Mouse (Mus musculus): ENCODE data around the gene Inka1. TPM values are rescaled to one million over a fixed set of nuclear protein-coding genes. Genes with fewer than 3 reads are reported as not detected.

Gene Inka1
- total and polyA plus RNA-seq, 3 experiments: 60.7 to 65.3 TPM; not detected in 1

GRCm38 (mm10) chr9:108020741-108021140, 35.1 kb upstream of the Inka1 start:
- DNase-seq (ENCODE audit: low read depth, low spot score): no peak
- H3K4me1 ChIP-seq (ENCODE audit: control insufficient read depth in 1 of 2, insufficient read depth in 2 of 2, low read length in 2 of 2): no peaks in the 10 kb centered on the region
- H3K9ac ChIP-seq (ENCODE audit: control insufficient read depth, low read depth, low read length, poor library complexity, severe bottlenecking): no peak overlapping the region
- no peaks in the 10 kb centered on the region for H3K27me3 ChIP-seq (ENCODE audit: control insufficient read depth in 1 of 2, insufficient read depth in 2 of 2, low read length in 2 of 2)
- peaks cover 11% of the 10 kb centered on the region; the same call in 1 of the 2 replicates for H3K79me2 ChIP-seq (ENCODE audit: control insufficient read depth, insufficient read depth, low read length, poor library complexity)
- no peak overlapping the region for H3K4me3 ChIP-seq (ENCODE audit: control insufficient read depth in 1 of 2, insufficient read depth in 1 of 2, low read depth in 2 of 2, low read length in 2 of 2)
- H3K36me3 ChIP-seq (ENCODE audit: control insufficient read depth in 1 of 2, insufficient read depth in 2 of 2, low read length in 2 of 2): peaks cover 0 to 11% of the 10 kb centered on the region in 2 experiments; a peak in 2 of 4 replicates
- no peaks in the 10 kb centered on the region for H3K9me3 ChIP-seq (replicated peaks; ENCODE audit: insufficient read depth, low read length)
- no peak overlapping the region for H3K27ac ChIP-seq (ENCODE audit: control insufficient read depth, low read depth, low read length)
- no peak for TF ChIP-seq GABPA (IDR thresholded peaks at IDR 0.05; ENCODE audit: low read depth, low read length)
- TF ChIP-seq JUND (IDR thresholded peaks at IDR 0.05; ENCODE audit: low read depth, low read length): no peak
- no peak for TF ChIP-seq NELFE (IDR thresholded peaks at IDR 0.05; ENCODE audit: low read depth, low read length)
- TF ChIP-seq E2F4 (IDR thresholded peaks at IDR 0.05; ENCODE audit: borderline replicate concordance, low read depth, low read length): no peak
- TF ChIP-seq POLR2AphosphoS5 (IDR thresholded peaks at IDR 0.05; ENCODE audit: borderline replicate concordance, low read depth, low read length): no peak
- no peak for TF ChIP-seq HCFC1 (IDR thresholded peaks at IDR 0.05; ENCODE audit: low read depth, low read length)
- TF ChIP-seq MAFK (IDR thresholded peaks at IDR 0.05; ENCODE audit: borderline replicate concordance, low read depth, low read length): no peak
- TF ChIP-seq USF2 (IDR thresholded peaks at IDR 0.05; ENCODE audit: borderline replicate concordance in 1 of 2, insufficient read depth in 1 of 2, low read depth in 1 of 2, low read length in 2 of 2): no peak
- TF ChIP-seq POLR2A (IDR thresholded peaks at IDR 0.05; ENCODE audit: control insufficient read depth in 1 of 2, insufficient read depth in 1 of 2, low read depth in 1 of 2, low read length in 2 of 2, poor library complexity in 1 of 2): no peak
- TF ChIP-seq CTCF (IDR thresholded peaks at IDR 0.05 in 2 of 3, conservative IDR thresholded peaks at IDR 0.05 in 1 of 3; ENCODE audit: control insufficient read depth in 1 of 3, insufficient read depth in 1 of 3, low read depth in 2 of 3, low read length in 3 of 3, poor library complexity in 1 of 3, severe bottlenecking in 1 of 3): no peak
- no peak for TF ChIP-seq GATA1 (IDR thresholded peaks at IDR 0.05; ENCODE audit: low read depth, low read length)
- TF ChIP-seq TBP (IDR thresholded peaks at IDR 0.05; ENCODE audit: low read depth, low read length): no peak
- no peak for TF ChIP-seq BHLHE40 (IDR thresholded peaks at IDR 0.05; ENCODE audit: borderline replicate concordance, low read depth, low read length)
- no peak for TF ChIP-seq MEF2A (IDR thresholded peaks at IDR 0.05; ENCODE audit: extremely low read depth, insufficient replicate concordance, low read depth, low read length, poor library complexity, severe bottlenecking)
- TF ChIP-seq KAT2A (conservative IDR thresholded peaks at IDR 0.05; ENCODE audit: low read depth, low read length): no peak
- TF ChIP-seq MAX (IDR thresholded peaks at IDR 0.05; ENCODE audit: low read length): no peak
- TF ChIP-seq CHD2 (IDR thresholded peaks at IDR 0.05; ENCODE audit: low read length): no peak
- no peak for TF ChIP-seq ZC3H11A (IDR thresholded peaks at IDR 0.05; ENCODE audit: low read depth, low read length)

DNA sequence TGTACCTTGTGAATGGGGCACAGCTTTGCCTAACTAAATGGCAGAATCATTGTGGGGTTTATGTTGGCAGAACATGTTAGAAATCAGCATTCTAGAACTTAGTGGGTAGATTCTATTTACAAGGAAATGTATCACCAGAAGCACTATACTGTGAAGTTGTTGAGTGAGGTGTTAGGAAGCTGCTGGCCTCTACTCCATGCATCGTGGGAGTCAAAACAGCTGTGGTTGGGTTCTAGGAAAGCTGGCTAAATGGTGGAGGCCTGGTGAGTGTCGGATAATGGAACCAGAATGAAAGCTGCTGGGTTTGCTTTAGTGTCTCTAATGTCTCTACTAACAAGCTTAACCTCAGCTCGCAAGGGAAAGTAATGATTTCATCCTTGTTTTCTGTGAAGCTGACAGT, 31.4 kb upstream of the Inka1 start:
- TF ChIP-seq CHD2 (IDR thresholded peaks at IDR 0.05; ENCODE audit: low read length): no peak
- no peak for TF ChIP-seq RAD21 (IDR thresholded peaks at IDR 0.05; ENCODE audit: low read depth, low read length)
- no peak for TF ChIP-seq HCFC1 (IDR thresholded peaks at IDR 0.05; ENCODE audit: low read depth, low read length)
- TF ChIP-seq TAL1 (IDR thresholded peaks at IDR 0.05; ENCODE audit: low read length): no peak
- no peak for DNase-seq (ENCODE audit: low read depth, low spot score)

More for the DNA sequence above, 31.4 kb upstream of the Inka1 start:
- Histone ChIP-seq H3K79me2 (ENCODE audit: control insufficient read depth, insufficient read depth, low read length, poor library complexity) (peaks cover 11% of the 10 kb centered on the region; the same call in 1 of the 2 replicates), H3K4me3 (ENCODE audit: control insufficient read depth in 1 of 2, insufficient read depth in 1 of 2, low read depth in 2 of 2, low read length in 2 of 2) (no peak overlapping the region), H3K36me3 (ENCODE audit: control insufficient read depth in 1 of 2, insufficient read depth in 2 of 2, low read length in 2 of 2) (peaks cover 0 to 12% of the 10 kb centered on the region in 2 experiments; a peak in 2 of 4 replicates), H3K9ac (ENCODE audit: control insufficient read depth, low read depth, low read length, poor library complexity, severe bottlenecking) (no peak overlapping the region), H3K27me3 (ENCODE audit: control insufficient read depth in 1 of 2, insufficient read depth in 2 of 2, low read length in 2 of 2) (no peaks in the 10 kb centered on the region), H3K9me3 (replicated peaks; ENCODE audit: insufficient read depth, low read length) (no peaks in the 10 kb centered on the region), H3K4me1 (ENCODE audit: control insufficient read depth in 1 of 2, insufficient read depth in 2 of 2, low read length in 2 of 2) (no peaks in the 10 kb centered on the region), H3K27ac (ENCODE audit: control insufficient read depth, low read depth, low read length) (no peak overlapping the region)
